Mouse (Mus musculus) embryonic facial prominence, embryonic 11.5 days (tissue): ENCODE measurements around the gene Ppl. TPM values are rescaled to one million over a fixed set of nuclear protein-coding genes. Genes with fewer than 3 reads are reported as not detected.

Experiments used
- ATAC-seq: fragments of 200-750 bp; cut with Nextera tagmentation; replicated peaks from 2 replicates; pipeline ENCODE4 v1.8.0; 2017; ENCODE audit warnings: low read depth; ENCODE audit not compliant: insufficient number of reproducible peaks, low FRiP score, low TSS enrichment
- DNase-seq: peaks from one replicate; pipeline ENCODE4 v3.0.0-alpha.2; 2015; ENCODE audit warnings: low spot score
- H3K27ac ChIP-seq: fragments of 300-500 bp; sonication (generic); replicated peaks from 2 replicates; pipeline ENCODE4 v1.5.1; 2014; ENCODE audit warnings: mild to moderate bottlenecking, low read depth, low read length, control low read depth
- H3K27me3 ChIP-seq: fragments of 300-500 bp; sonication (generic); 2 replicates; pipeline ENCODE4 v1.6.1; 2014; ENCODE audit warnings: mild to moderate bottlenecking, low read length, moderate library complexity, mixed read lengths; ENCODE audit not compliant: control insufficient read depth, insufficient read depth
- H3K36me3 ChIP-seq: fragments of 300-500 bp; sonication (generic); replicated peaks from 2 replicates; pipeline ENCODE4 v1.6.1; 2014; ENCODE audit warnings: low read depth, mild to moderate bottlenecking, low read length, moderate library complexity, mixed read lengths; ENCODE audit not compliant: control insufficient read depth, insufficient read depth
- H3K4me1 ChIP-seq: fragments of 300-500 bp; sonication (generic); 2 replicates; pipeline ENCODE4 v1.6.1; 2014; ENCODE audit warnings: low read length, mixed read lengths; ENCODE audit not compliant: control insufficient read depth, insufficient read depth
- H3K4me2 ChIP-seq: fragments of 300-500 bp; sonication (generic); 2 replicates; pipeline ENCODE4 v1.6.1; 2014; ENCODE audit warnings: low read depth, mild to moderate bottlenecking, control low read depth, low read length, moderate library complexity
- H3K4me3 ChIP-seq: fragments of 300-500 bp; sonication (generic); 2 replicates; pipeline ENCODE4 v1.5.1; 2014; ENCODE audit warnings: low read depth, low read length, control low read depth
- H3K9ac ChIP-seq: fragments of 300-500 bp; sonication (generic); replicated peaks from 2 replicates; pipeline ENCODE4 v1.6.1; 2014; ENCODE audit warnings: mild to moderate bottlenecking, control low read depth, low read length
- H3K9me3 ChIP-seq: fragments of 300-500 bp; sonication (generic); replicated peaks from 2 replicates; pipeline ENCODE4 v1.6.1; 2016; ENCODE audit warnings: mild to moderate bottlenecking, low read length, inconsistent platforms, mixed read lengths; ENCODE audit not compliant: control insufficient read depth
- WGBS: fragments of 180-500 bp; shearing (Covaris S2); extraction: QIAGEN DNeasy Blood & Tissue Kit; methylation state at CpG from one replicate; pipeline ENCODE4 v1.1.7; 2014; 5-methylcytosine and 5-hydroxymethylcytosine counted together
- polyA plus RNA-seq: library from polyadenylated mRNA; unstranded; fragments of >200 nt; fragmentation: Nextera tagmentation; extraction: Ambion mirVana; gene quantifications from 2 replicates; pipeline ENCODE4 v1.2.1, GENCODE M21; 2014

Gene Ppl
- polyA plus RNA-seq, 1 experiment from 2014 or later: 1.6 TPM

GRCm38 (mm10) chr16:5089021-5089420 is 43.2 kb downstream of the Ppl start:
- Histone ChIP-seq H3K4me2 (no peak overlapping the region), H3K9me3 (no peaks in the 10 kb centered on the region), H3K4me3 (no peak overlapping the region), H3K27ac (no peak overlapping the region), H3K4me1 (no peaks in the 10 kb centered on the region), H3K27me3 (no peaks in the 10 kb centered on the region), H3K36me3 (peaks cover 8% of the 10 kb centered on the region), H3K9ac (no peak overlapping the region)
- DNase-seq (no peak), ATAC-seq (no peak)
- WGBS: 71% methylated on average over 10 of the region's 10 CpGs

GRCm38 (mm10) chr16:5086179-5086578 is 46.0 kb downstream of the Ppl start:
- DNase-seq: no peak
- Histone ChIP-seq H3K27me3 (no peaks in the 10 kb centered on the region), H3K4me3 (no peak overlapping the region), H3K9me3 (no peaks in the 10 kb centered on the region), H3K9ac (no peak overlapping the region), H3K4me2 (no peak overlapping the region), H3K27ac (no peak overlapping the region), H3K36me3 (peaks cover 11% of the 10 kb centered on the region), H3K4me1 (no peaks in the 10 kb centered on the region)
- 98% methylated on average over 2 of the region's 2 CpGs for WGBS
- ATAC-seq: no peak

- no peak for ATAC-seq
Observed at GRCm38 (mm10) chr16:5085196-5085595, 47.0 kb downstream of the Ppl start.

DNA sequence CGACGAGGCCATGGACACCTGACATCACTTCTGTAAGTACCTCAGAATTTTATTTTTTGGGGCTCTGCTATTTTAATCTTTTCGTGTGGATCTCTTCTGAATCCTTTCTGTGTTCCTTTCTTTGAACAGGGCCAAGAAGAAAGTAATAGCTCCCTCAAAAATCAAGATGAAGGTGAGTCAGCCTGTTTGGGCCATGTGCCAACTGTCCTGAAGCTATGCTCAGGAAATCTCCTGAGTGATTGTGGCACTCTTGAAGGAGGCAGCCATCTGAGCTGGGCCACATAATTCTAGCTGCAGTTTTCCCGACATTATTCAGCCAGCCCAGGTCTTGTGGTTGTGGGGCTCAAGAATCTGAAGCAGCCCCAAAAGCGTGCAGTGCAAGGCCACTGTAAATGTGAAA is 57.9 kb downstream of the Ppl start:
- H3K4me3 ChIP-seq: no peak overlapping the region

More at GRCm38 (mm10) chr16:5085196-5085595, 47.0 kb downstream of the Ppl start:
- H3K9me3 ChIP-seq: no peaks in the 10 kb centered on the region
- no peak overlapping the region for H3K4me3 ChIP-seq
- H3K27me3 ChIP-seq: no peaks in the 10 kb centered on the region
- no peak overlapping the region for H3K27ac ChIP-seq
- H3K4me2 ChIP-seq: no peak overlapping the region
- no peak overlapping the region for H3K9ac ChIP-seq
- H3K36me3 ChIP-seq: peaks cover 11% of the 10 kb centered on the region
- no peak for DNase-seq
- WGBS: 93% methylated on average over 4 of the region's 4 CpGs
- no peaks in the 10 kb centered on the region for H3K4me1 ChIP-seq

GRCm38 (mm10) chr16:5071974-5072373 is 60.2 kb downstream of the Ppl start:
- no peak for DNase-seq

More for the DNA sequence above, 57.9 kb downstream of the Ppl start:
- no peak overlapping the region for H3K27ac ChIP-seq
- no peak overlapping the region for H3K9ac ChIP-seq
- H3K4me1 ChIP-seq: no peaks in the 10 kb centered on the region
- ATAC-seq (no peak), DNase-seq (no peak)
- WGBS: 88% methylated on average over 5 of the region's 5 CpGs
- no peak overlapping the region for H3K4me2 ChIP-seq
- no peaks in the 10 kb centered on the region for H3K27me3 ChIP-seq
- H3K36me3 ChIP-seq: peaks cover 18% of the 10 kb centered on the region
- no peaks in the 10 kb centered on the region for H3K9me3 ChIP-seq

DNA sequence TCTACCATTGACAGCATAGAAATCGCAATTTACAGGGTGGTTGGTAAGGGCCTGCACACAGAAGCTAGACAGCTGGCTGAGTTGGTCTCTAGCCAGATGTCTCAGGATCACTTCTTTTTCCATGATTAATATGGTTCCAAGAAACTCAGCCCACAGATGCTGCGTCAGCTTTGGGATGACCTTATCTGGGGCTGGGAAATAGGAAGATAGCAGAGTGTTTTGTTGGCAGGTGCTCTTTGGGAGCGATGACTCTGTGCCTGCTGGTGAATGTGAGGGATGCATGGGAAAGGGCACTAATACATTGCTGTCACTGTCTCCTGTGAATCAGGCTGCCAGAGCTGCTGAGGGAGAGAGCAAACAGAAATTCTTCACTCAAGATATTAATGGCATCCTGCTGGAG is 61.9 kb downstream of the Ppl start:
- no peaks in the 10 kb centered on the region for H3K27me3 ChIP-seq
- H3K4me3 ChIP-seq: no peak overlapping the region
- 91% methylated on average over 3 of the region's 3 CpGs for WGBS
- H3K9me3 ChIP-seq: no peaks in the 10 kb centered on the region
- no peak overlapping the region for H3K9ac ChIP-seq
- no peak overlapping the region for H3K27ac ChIP-seq
- DNase-seq (no peak), ATAC-seq (no peak)
- no peaks in the 10 kb centered on the region for H3K4me1 ChIP-seq
- no peak overlapping the region for H3K4me2 ChIP-seq
- H3K36me3 ChIP-seq: peaks cover 9% of the 10 kb centered on the region; the same call in 1 of the 2 replicates

More at GRCm38 (mm10) chr16:5071974-5072373, 60.2 kb downstream of the Ppl start:
- H3K9me3 ChIP-seq: no peaks in the 10 kb centered on the region
- H3K4me1 ChIP-seq: no peaks in the 10 kb centered on the region
- no peak overlapping the region for H3K9ac ChIP-seq
- H3K27me3 ChIP-seq: no peaks in the 10 kb centered on the region
- no peak overlapping the region for H3K4me3 ChIP-seq
- peaks cover 15% of the 10 kb centered on the region for H3K36me3 ChIP-seq
- H3K4me2 ChIP-seq: no peak overlapping the region
- ATAC-seq: no peak
- H3K27ac ChIP-seq: no peak overlapping the region
- WGBS: 91% methylated on average over 7 of the region's 7 CpGs

- H3K4me2 ChIP-seq: no peak overlapping the region
- WGBS: 94% methylated on average over 4 of the region's 4 CpGs
- no peak overlapping the region for H3K9ac ChIP-seq
- H3K27me3 ChIP-seq: no peaks in the 10 kb centered on the region
- H3K4me3 ChIP-seq: no peak overlapping the region
- no peaks in the 10 kb centered on the region for H3K4me1 ChIP-seq
- no peak for ATAC-seq
- no peak for DNase-seq
- no peaks in the 10 kb centered on the region for H3K9me3 ChIP-seq
- no peak overlapping the region for H3K27ac ChIP-seq
- H3K36me3 ChIP-seq: peaks cover 12% of the 10 kb centered on the region
Observed at GRCm38 (mm10) chr16:5063472-5063871, 68.7 kb downstream of the Ppl start.

DNA sequence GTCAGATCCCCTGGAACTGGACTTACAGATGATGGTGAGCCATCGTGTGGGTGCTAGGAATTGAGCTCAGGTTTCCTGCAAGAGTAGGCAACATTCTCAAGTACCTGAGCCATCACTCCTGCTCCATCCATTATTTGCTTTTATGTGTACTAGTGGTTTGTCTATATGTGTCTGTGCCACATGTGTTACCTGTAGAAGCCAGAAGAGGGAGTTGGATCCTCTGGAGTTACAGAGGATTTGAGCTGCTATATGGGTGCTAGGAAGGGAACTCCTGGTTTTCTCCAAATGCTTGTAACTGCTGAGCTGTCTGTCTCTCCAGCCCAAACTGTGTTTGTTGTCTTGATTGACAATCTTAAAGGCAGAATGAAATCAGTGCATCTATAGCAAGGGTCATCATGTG is 74.1 kb downstream of the Ppl start:
- no peak overlapping the region for H3K4me3 ChIP-seq
- WGBS: 65% methylated on average over 1 of the region's 1 CpGs
- peak; percentile 20 for DNase-seq

More for the DNA sequence above, 74.1 kb downstream of the Ppl start:
- Histone ChIP-seq H3K4me1 (no peaks in the 10 kb centered on the region), H3K9me3 (no peaks in the 10 kb centered on the region), H3K27ac (no peak overlapping the region), H3K9ac (no peak overlapping the region), H3K27me3 (no peaks in the 10 kb centered on the region), H3K36me3 (peaks cover 3% of the 10 kb centered on the region; the same call in 1 of the 2 replicates), H3K4me2 (no peak overlapping the region)
- no peak for ATAC-seq
